Mouse (Mus musculus): ENCODE results near the gene Fam171b. TPM values are rescaled to one million over a fixed set of nuclear protein-coding genes. Genes with fewer than 3 reads are reported as not detected.

Gene Fam171b
- polyA plus RNA-seq, 2 experiments = 0.11 to 0.15 TPM

DNA sequence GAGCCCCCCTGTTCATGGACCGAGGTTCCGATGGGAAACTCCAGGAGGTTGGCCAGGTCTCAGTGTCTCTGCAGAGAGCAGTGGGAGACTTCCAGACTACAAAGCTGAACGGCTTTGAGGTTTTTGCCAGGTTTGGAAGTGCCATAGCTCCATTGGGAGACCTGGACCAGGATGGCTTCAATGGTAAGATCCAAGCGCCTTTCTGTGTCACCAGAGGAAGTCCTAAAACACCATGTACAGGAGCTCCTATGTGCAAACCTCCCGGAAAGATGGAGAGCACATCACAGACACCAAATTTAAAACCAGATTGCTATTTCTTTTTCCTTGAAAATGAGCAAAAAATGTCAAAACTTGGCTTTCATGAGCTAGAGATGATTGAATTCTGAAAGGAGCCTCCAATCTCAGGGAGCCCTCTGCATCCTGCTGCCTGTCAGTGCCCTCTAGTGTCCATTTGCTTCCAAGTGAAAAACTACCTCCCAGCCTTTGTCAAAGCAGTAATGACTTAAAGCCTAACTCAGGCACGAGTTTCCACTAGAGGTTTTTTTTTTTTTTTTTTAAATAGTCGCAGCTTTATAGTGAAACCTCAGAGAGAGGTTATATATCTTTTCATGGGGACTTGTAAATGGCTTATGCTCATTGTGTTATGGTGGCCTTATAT, 41.2 kb upstream of the Fam171b start:
- no peaks in the 10 kb centered on the region for H3K9me3 ChIP-seq (ENCODE audit: control insufficient read depth, low read length)
- no peaks in the 10 kb centered on the region for H3K27me3 ChIP-seq (ENCODE audit: control insufficient read depth, insufficient read depth, low read length)
- no peak for ATAC-seq (ENCODE audit: insufficient read depth)
- no peak overlapping the region for H3K27ac ChIP-seq
- no peak overlapping the region for H3K4me2 ChIP-seq (ENCODE audit: low read depth)
- H3K9ac ChIP-seq (replicated peaks) = no peak overlapping the region
- H3K36me3 ChIP-seq (replicated peaks; ENCODE audit: control insufficient read depth, insufficient read depth, low read depth) = no peaks in the 10 kb centered on the region
- TF ChIP-seq CTCF (IDR thresholded peaks at IDR 0.05; ENCODE audit: low read depth) (peak; percentile 62), EP300 (IDR thresholded peaks at IDR 0.05; ENCODE audit: low read depth) (no peak)
- 45% methylated on average over 7 of the region's 7 CpGs for WGBS (ENCODE audit: insufficient replicate concordance)
- H3K4me3 ChIP-seq (ENCODE audit: insufficient read depth in 1 of 2, low read depth in 2 of 2, low read length in 2 of 2) = no peak overlapping the region
- DNase-seq (ENCODE audit: low read depth in 3 of 3, low spot score in 3 of 3) = peak in 1 of 3 experiments; percentile 20
- H3K4me1 ChIP-seq (replicated peaks; ENCODE audit: control insufficient read depth in 2 of 2, insufficient read depth in 2 of 2, low read length in 1 of 2) = no peaks in the 10 kb centered on the region; a peak in 1 of 4 replicates

DNA sequence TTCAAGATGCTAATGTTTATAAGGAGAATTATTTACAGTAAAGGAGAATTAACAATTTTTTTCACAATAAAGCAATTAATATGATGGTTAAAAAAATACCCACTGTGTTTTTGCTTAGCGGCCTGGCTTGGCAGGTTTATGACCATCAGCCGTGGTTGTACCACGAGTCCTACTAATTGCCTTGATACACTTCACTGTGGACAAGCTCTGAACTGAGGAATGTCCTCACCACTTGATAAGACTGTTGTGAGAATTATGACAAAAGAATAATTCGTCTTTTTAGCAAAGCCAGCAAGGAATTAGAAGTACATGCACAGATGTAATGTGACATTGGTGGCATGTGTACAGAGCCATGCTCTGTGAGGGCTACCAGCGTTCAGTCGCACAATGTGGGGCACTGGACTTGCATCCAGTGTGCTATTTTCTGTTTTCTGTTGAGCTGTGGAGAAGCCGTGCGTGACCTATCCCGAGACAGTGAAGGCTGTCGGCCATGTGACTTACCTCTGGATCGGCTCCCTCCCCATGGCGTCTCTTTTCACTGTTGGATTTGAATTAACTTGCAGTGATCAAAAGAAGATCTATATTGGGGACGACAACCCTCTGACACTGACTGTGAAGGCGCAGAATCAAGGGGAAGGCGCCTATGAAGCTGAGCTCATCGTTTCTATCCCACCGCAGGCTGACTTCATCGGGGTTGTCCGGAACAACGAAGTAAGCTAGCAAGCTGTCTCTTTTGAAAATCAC, 20.9 kb upstream of the Fam171b start:
- Histone ChIP-seq H3K4me1 (replicated peaks; ENCODE audit: control insufficient read depth in 2 of 2, insufficient read depth in 2 of 2, low read length in 1 of 2) (no peaks in the 10 kb centered on the region), H3K27ac (no peak overlapping the region), H3K4me3 (ENCODE audit: insufficient read depth in 1 of 2, low read depth in 2 of 2, low read length in 2 of 2) (no peak overlapping the region), H3K4me2 (ENCODE audit: low read depth) (no peak overlapping the region), H3K27me3 (ENCODE audit: control insufficient read depth, insufficient read depth, low read length) (no peaks in the 10 kb centered on the region), H3K9me3 (ENCODE audit: control insufficient read depth, low read length) (no peaks in the 10 kb centered on the region), H3K9ac (replicated peaks) (no peak overlapping the region), H3K36me3 (replicated peaks; ENCODE audit: control insufficient read depth, insufficient read depth, low read depth) (no peaks in the 10 kb centered on the region)
- TF ChIP-seq CTCF (IDR thresholded peaks at IDR 0.05; ENCODE audit: low read depth) = no peak
- TF ChIP-seq EP300 (IDR thresholded peaks at IDR 0.05; ENCODE audit: low read depth) = no peak
- WGBS (ENCODE audit: insufficient replicate concordance) = 81% methylated on average over 20 of the region's 20 CpGs
- ATAC-seq (ENCODE audit: insufficient read depth) (no peak), DNase-seq (ENCODE audit: low read depth in 3 of 3, low spot score in 3 of 3) (no peak)

DNA sequence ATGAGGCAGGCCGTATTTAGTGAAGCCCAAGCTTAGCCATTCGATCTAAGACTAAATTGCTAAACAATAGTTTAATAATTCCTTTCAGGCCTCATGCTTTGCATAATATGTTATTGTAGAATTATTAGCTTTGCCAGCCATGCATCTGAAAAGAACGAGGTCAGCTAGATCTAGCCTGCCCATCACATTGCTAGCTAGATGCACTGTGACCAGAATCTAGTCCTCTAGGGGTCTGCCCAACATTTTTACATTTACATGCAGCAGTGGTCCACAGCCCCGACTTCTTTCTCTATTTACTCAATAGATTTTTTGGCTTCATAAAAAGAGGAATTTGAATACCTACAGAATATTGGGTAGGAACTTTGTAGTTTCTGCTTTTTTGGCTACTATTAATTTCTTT, 20.3 kb upstream of the Fam171b start:
- Histone ChIP-seq H3K4me1 (replicated peaks; ENCODE audit: control insufficient read depth in 2 of 2, insufficient read depth in 2 of 2, low read length in 1 of 2) (no peaks in the 10 kb centered on the region), H3K4me3 (ENCODE audit: insufficient read depth in 1 of 2, low read depth in 2 of 2, low read length in 2 of 2) (no peak overlapping the region), H3K9me3 (ENCODE audit: control insufficient read depth, low read length) (no peaks in the 10 kb centered on the region), H3K27me3 (ENCODE audit: control insufficient read depth, insufficient read depth, low read length) (no peaks in the 10 kb centered on the region), H3K4me2 (ENCODE audit: low read depth) (no peak overlapping the region), H3K27ac (no peak overlapping the region), H3K9ac (replicated peaks) (no peak overlapping the region), H3K36me3 (replicated peaks; ENCODE audit: control insufficient read depth, insufficient read depth, low read depth) (no peaks in the 10 kb centered on the region)
- TF ChIP-seq CTCF (IDR thresholded peaks at IDR 0.05; ENCODE audit: low read depth) (no peak), EP300 (IDR thresholded peaks at IDR 0.05; ENCODE audit: low read depth) (no peak)
- no peak for ATAC-seq (ENCODE audit: insufficient read depth)
- DNase-seq (ENCODE audit: low read depth in 3 of 3, low spot score in 3 of 3) = no peak
- 71% methylated on average over 4 of the region's 4 CpGs for WGBS (ENCODE audit: insufficient replicate concordance)

DNA sequence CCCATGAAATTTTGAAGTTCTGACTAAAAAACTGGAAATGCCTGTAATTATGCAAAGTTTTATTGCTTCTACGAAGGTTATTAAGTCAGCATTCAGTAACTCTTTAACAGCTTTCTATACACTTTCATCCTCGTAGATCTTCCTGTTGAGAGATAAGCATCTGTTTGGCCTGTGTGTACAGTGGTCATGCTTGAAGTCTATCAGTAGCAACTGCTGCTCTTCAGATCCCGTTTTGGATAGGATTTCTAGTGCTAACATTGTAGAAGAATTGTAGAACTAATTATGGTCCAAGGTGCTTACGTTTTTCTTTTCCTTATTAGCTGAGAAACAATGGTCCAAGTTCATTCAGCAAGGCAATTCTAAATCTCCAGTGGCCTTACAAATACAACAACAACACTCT, 16.7 kb upstream of the Fam171b start:
- no peaks in the 10 kb centered on the region for H3K9me3 ChIP-seq (ENCODE audit: control insufficient read depth, low read length)
- H3K9ac ChIP-seq (replicated peaks) = no peak overlapping the region
- H3K4me2 ChIP-seq (ENCODE audit: low read depth) = no peak overlapping the region
- H3K36me3 ChIP-seq (replicated peaks; ENCODE audit: control insufficient read depth, insufficient read depth, low read depth) = no peaks in the 10 kb centered on the region
- H3K27me3 ChIP-seq (ENCODE audit: control insufficient read depth, insufficient read depth, low read length) = no peaks in the 10 kb centered on the region
- ATAC-seq (ENCODE audit: insufficient read depth) = no peak
- DNase-seq (ENCODE audit: low read depth in 3 of 3, low spot score in 3 of 3) = no peak
- no peak for TF ChIP-seq EP300 (IDR thresholded peaks at IDR 0.05; ENCODE audit: low read depth)
- no peak for TF ChIP-seq CTCF (IDR thresholded peaks at IDR 0.05; ENCODE audit: low read depth)
- H3K4me3 ChIP-seq (ENCODE audit: insufficient read depth in 1 of 2, low read depth in 2 of 2, low read length in 2 of 2) = no peak overlapping the region
- no peaks in the 10 kb centered on the region for H3K4me1 ChIP-seq (replicated peaks; ENCODE audit: control insufficient read depth in 2 of 2, insufficient read depth in 2 of 2, low read length in 1 of 2)
- WGBS (ENCODE audit: insufficient replicate concordance) = 47% methylated on average over 4 of the region's 4 CpGs
- H3K27ac ChIP-seq = no peak overlapping the region

DNA sequence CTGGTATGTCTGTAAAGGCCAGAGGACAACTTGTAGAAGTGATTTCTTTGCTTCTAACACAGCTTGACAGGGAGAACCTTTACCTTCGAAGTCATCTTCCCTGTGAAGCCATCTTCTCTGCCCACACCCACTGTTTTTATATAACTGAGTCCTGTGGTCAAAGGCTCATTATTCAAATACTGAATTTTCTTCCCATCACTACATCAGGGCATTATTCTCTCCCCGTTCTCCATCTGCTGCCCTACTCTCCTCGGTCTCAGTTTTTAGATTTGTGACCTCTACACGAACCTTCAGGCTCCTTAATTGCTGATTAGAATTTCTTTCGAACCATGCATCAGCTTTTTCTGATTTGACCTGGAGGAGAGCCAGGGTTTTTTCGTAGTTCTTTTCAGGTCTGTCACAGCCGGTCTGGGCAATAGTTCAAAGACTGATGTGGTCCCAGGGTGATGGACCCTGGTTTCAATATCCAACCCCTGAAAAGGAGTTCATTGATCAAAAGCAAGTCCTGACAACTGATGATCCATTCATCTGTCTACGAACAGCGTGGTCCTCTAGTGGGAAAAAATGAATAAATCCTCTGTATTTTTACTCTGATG, 14.4 kb upstream of the Fam171b start:
- 72% methylated on average over 9 of the region's 9 CpGs for WGBS (ENCODE audit: insufficient replicate concordance)
- no peak overlapping the region for H3K9ac ChIP-seq (replicated peaks)
- no peak overlapping the region for H3K4me2 ChIP-seq (ENCODE audit: low read depth)
- no peak for TF ChIP-seq CTCF (IDR thresholded peaks at IDR 0.05; ENCODE audit: low read depth)
- no peak for TF ChIP-seq EP300 (IDR thresholded peaks at IDR 0.05; ENCODE audit: low read depth)
- no peaks in the 10 kb centered on the region for H3K27me3 ChIP-seq (ENCODE audit: control insufficient read depth, insufficient read depth, low read length)
- no peak overlapping the region for H3K27ac ChIP-seq
- H3K4me3 ChIP-seq (ENCODE audit: insufficient read depth in 1 of 2, low read depth in 2 of 2, low read length in 2 of 2) = no peak overlapping the region
- H3K36me3 ChIP-seq (replicated peaks; ENCODE audit: control insufficient read depth, insufficient read depth, low read depth) = no peaks in the 10 kb centered on the region; the same call in 1 of the 2 replicates
- ATAC-seq (ENCODE audit: insufficient read depth) (no peak), DNase-seq (ENCODE audit: low read depth in 3 of 3, low spot score in 3 of 3) (no peak)
- no peaks in the 10 kb centered on the region for H3K4me1 ChIP-seq (replicated peaks; ENCODE audit: control insufficient read depth in 2 of 2, insufficient read depth in 2 of 2, low read length in 1 of 2)
- H3K9me3 ChIP-seq (ENCODE audit: control insufficient read depth, low read length) = no peaks in the 10 kb centered on the region

All from liver, embryonic 14.5 days (tissue).